Mouse (Mus musculus): ENCODE results near the gene Unc93a.
"Not testable (repeated sequence)": the region's sequence is repeated elsewhere in the genome, so short reads cannot be mapped to it uniquely, and the experiment has no call there.

DNA sequence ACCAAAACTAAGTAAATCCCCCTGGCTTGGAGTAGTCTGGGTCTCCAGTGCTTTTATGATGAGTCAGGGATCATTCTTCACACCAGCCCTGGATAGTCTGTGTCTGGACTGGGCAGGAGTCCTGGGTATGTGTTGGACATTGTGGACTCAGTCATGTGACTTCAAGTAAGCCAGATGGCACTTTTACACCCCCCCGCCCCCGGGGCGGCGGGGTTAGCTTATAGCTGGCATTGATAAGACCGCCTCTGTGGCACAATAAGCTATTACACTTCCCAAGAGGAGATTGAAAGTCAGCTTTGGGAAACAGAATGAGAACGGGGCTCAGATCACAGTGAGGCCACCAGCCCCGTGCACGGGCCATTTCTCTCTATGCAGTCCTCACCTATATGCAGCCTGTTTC lies 742 bp upstream of the Unc93a start:
- TF ChIP-seq CTCF (IDR thresholded peaks at IDR 0.05; ENCODE audit: control insufficient read depth, insufficient read depth, low read length); POLR2A (IDR thresholded peaks at IDR 0.05; ENCODE audit: borderline replicate concordance, control insufficient read depth, low read depth, low read length): not testable (repeated sequence)

Measured in bone marrow, adult 2 months (tissue).